Mouse (Mus musculus) lung, embryonic 14.5 days (tissue): ENCODE results near the gene Edar. TPM values are rescaled to one million over a fixed set of nuclear protein-coding genes. Genes with fewer than 3 reads are reported as not detected.

ENCODE experiments used
- ATAC-seq: fragments of 200-750 bp; cut with Nextera tagmentation; 2 replicates; pipeline ENCODE4 v1.8.0; 2017; ENCODE audit warnings: mild to moderate bottlenecking, moderate TSS enrichment, moderate library complexity; ENCODE audit not compliant: insufficient read depth
- DNase-seq: peaks from one replicate; pipeline ENCODE4 v3.0.0-alpha.2; 2015
- H3K27ac ChIP-seq: fragments of 300-500 bp; sonication (generic); 2 replicates; pipeline ENCODE4 v1.5.1; 2014; ENCODE audit warnings: low read depth, mild to moderate bottlenecking, moderate library complexity
- H3K27me3 ChIP-seq: fragments of 300-500 bp; sonication (generic); 2 replicates; pipeline ENCODE4 v1.6.1; 2014; ENCODE audit warnings: low read length, control low read depth; ENCODE audit not compliant: insufficient read depth
- H3K36me3 ChIP-seq: fragments of 300-500 bp; sonication (generic); 2 replicates; pipeline ENCODE4 v1.6.1; 2014; ENCODE audit warnings: control low read depth; ENCODE audit not compliant: insufficient read depth
- H3K4me1 ChIP-seq: fragments of 300-500 bp; sonication (generic); 2 replicates; pipeline ENCODE4 v1.6.1; 2014; ENCODE audit warnings: antibody characterized with exemption, control low read depth; ENCODE audit not compliant: insufficient read depth
- H3K4me2 ChIP-seq: fragments of 300-500 bp; sonication (generic); 2 replicates; pipeline ENCODE4 v1.6.1; 2014; ENCODE audit warnings: mild to moderate bottlenecking
- H3K4me3 ChIP-seq: fragments of 300-500 bp; sonication (generic); 2 replicates; pipeline ENCODE4 v1.5.1; 2014; ENCODE audit warnings: low read depth, low read length
- H3K9ac ChIP-seq: fragments of 300-500 bp; sonication (generic); 2 replicates; pipeline ENCODE4 v1.6.1; 2014
- H3K9me3 ChIP-seq: fragments of 300-500 bp; sonication (generic); 2 replicates; pipeline ENCODE4 v1.6.1; 2016; ENCODE audit warnings: low read depth, low read length, control low read depth
- CTCF ChIP-seq: IDR thresholded peaks from 2 replicates; pipeline ENCODE4 v1.5.1; 2016; ENCODE audit warnings: antibody characterized with exemption, low read depth
- WGBS: fragments of 180-500 bp; shearing (Covaris S2); extraction: QIAGEN DNeasy Blood & Tissue Kit; methylation state at CpG from one replicate; pipeline ENCODE4 v1.1.7; 2014; 5-methylcytosine and 5-hydroxymethylcytosine counted together
- polyA plus RNA-seq: library from polyadenylated mRNA; unstranded; fragments of >200 nt; fragmentation: Nextera tagmentation; extraction: Ambion mirVana; gene quantifications from 2 replicates; pipeline ENCODE4 v1.2.1, GENCODE M21; 2014

The Edar gene
- polyA plus RNA-seq, 1 experiment from 2014 or later: 0.36 TPM

DNA sequence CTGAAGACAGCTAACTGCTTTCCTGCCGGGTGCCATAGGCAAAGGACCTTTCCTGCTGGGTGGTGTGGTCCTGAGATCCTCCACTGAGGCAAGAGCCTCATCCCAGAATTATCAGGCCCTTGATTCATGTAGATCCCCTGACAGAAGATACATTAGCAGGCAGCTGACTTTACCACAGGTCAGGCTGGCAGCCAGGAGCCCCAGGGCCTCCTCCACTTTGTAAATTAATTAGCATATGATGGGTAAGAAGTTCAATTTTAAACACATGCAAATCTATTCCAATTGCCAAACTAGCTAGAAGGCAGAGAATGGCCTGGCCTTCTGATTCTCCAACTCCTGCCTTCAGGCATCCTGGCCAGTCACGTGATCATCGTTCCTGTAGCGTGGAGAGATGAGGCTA, 56.2 kb downstream of the Edar start:
- 76% methylated on average over 4 of the region's 4 CpGs for WGBS
- DNase-seq: no peak

GRCm38 (mm10) chr10:58618501-58619216, 56.8 kb downstream of the Edar start:
- Histone ChIP-seq H3K4me3 (no peak overlapping the region), H3K36me3 (no peaks in the 10 kb centered on the region), H3K4me2 (no peak overlapping the region), H3K27me3 (no peaks in the 10 kb centered on the region), H3K27ac (no peak overlapping the region), H3K4me1 (no peaks in the 10 kb centered on the region), H3K9ac (no peak overlapping the region), H3K9me3 (no peaks in the 10 kb centered on the region)
- no peak for ATAC-seq
- whole genome bisulfite sequencing: 85% methylated on average over 17 of the region's 17 CpGs
- DNase-seq: no peak
- TF ChIP-seq CTCF: no peak

More for the DNA sequence above, 56.2 kb downstream of the Edar start:
- H3K27ac ChIP-seq: no peak overlapping the region
- no peaks in the 10 kb centered on the region for H3K27me3 ChIP-seq
- no peak for ATAC-seq
- no peaks in the 10 kb centered on the region for H3K36me3 ChIP-seq
- no peaks in the 10 kb centered on the region for H3K9me3 ChIP-seq
- H3K4me3 ChIP-seq: no peak overlapping the region
- H3K4me1 ChIP-seq: no peaks in the 10 kb centered on the region
- no peak overlapping the region for H3K9ac ChIP-seq
- no peak for TF ChIP-seq CTCF
- H3K4me2 ChIP-seq: no peak overlapping the region

- Histone ChIP-seq H3K4me3 (no peak overlapping the region), H3K9ac (no peak overlapping the region), H3K4me2 (no peak overlapping the region), H3K27me3 (no peaks in the 10 kb centered on the region), H3K4me1 (no peaks in the 10 kb centered on the region), H3K9me3 (no peaks in the 10 kb centered on the region), H3K36me3 (no peaks in the 10 kb centered on the region), H3K27ac (no peak overlapping the region)
- DNase-seq (no peak), ATAC-seq (no peak)
- no peak for TF ChIP-seq CTCF
- 72% methylated on average over 5 of the region's 5 CpGs for WGBS
These were observed 58.9 kb downstream of the Edar start for GRCm38 (mm10) chr10:58616565-58616964.

DNA sequence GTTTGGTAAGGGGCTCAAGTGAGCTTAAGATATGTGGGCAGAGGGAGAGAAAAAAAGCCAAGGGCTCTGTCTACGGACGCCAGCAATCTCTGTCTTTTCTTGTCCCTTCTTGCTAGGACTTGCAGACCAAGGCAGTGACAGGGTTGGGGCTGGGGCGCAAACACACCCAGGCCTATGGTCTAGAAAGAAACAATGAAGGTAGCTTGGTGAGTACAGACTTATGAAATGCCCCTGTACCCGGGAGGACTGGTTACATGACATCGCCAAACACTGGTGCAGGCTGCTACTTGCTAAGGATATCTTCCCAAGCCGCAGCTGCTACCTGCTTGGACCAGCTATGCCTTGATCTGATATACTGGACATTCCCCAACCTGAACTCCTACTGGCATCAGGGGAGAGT, 60.9 kb downstream of the Edar start:
- Histone ChIP-seq H3K4me2 (no peak overlapping the region), H3K4me1 (no peaks in the 10 kb centered on the region), H3K4me3 (no peak overlapping the region), H3K27me3 (no peaks in the 10 kb centered on the region), H3K27ac (no peak overlapping the region), H3K9me3 (no peaks in the 10 kb centered on the region), H3K36me3 (no peaks in the 10 kb centered on the region), H3K9ac (no peak overlapping the region)
- WGBS: 83% methylated on average over 6 of the region's 6 CpGs
- DNase-seq: no peak
- TF ChIP-seq CTCF: no peak
- ATAC-seq: no peak; the same call in 1 of the 2 replicates

- no peaks in the 10 kb centered on the region for H3K27me3 ChIP-seq
- H3K27ac ChIP-seq: no peak overlapping the region
- TF ChIP-seq CTCF: no peak
- no peak overlapping the region for H3K4me2 ChIP-seq
- no peaks in the 10 kb centered on the region for H3K9me3 ChIP-seq
- WGBS: 76% methylated on average over 7 of the region's 7 CpGs
- H3K9ac ChIP-seq: no peak overlapping the region
- no peaks in the 10 kb centered on the region for H3K36me3 ChIP-seq
- no peaks in the 10 kb centered on the region for H3K4me1 ChIP-seq
- no peak overlapping the region for H3K4me3 ChIP-seq
- DNase-seq (no peak), ATAC-seq (no peak)
These were observed 64.8 kb downstream of the Edar start for GRCm38 (mm10) chr10:58610484-58611261.

DNA sequence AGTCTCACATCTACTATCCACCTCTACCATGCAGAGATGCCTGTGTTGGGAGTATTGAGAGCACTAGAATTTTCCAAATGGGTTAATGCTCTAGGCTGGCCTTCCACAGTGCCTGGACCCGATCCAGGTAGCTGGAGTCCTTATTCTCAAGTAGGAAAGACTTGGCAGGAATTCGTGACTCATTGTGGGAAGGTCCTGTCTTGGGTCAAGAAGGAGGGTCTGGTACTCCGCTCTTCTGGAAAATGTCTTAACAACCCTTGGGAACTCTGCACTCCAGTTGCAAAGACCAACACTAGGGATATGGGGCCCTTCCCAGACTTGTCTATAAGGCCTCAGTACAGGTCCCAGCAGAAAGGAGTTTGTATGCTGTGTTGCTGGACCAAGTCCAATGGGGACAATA, 66.6 kb downstream of the Edar start:
- Histone ChIP-seq H3K4me3 (no peak overlapping the region), H3K9me3 (no peaks in the 10 kb centered on the region), H3K27ac (no peak overlapping the region), H3K36me3 (no peaks in the 10 kb centered on the region), H3K4me2 (no peak overlapping the region), H3K4me1 (no peaks in the 10 kb centered on the region), H3K27me3 (no peaks in the 10 kb centered on the region), H3K9ac (no peak overlapping the region)
- no peak for TF ChIP-seq CTCF
- DNase-seq (no peak), ATAC-seq (no peak)
- 66% methylated on average over 3 of the region's 3 CpGs for WGBS

DNA sequence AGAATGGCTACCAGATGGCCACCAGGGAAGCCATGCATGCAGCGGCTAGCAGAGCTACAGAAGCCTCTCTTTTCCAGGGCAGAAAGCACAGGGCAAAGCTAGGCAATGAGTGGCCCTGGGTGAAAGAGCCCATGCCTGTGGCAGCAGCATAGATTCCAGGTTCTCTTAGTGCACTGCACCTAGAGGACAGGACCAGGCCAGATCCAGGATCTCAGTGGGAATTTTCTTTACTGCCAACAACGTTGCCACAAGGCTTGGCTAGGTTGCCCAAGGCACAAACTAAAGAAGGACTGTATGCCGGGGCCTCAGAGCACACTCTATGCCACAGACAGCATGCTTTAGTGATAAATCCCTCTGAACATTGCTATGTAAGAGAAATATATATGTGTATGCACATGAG, 69.1 kb downstream of the Edar start:
- ATAC-seq (no peak), DNase-seq (no peak)
- Histone ChIP-seq H3K27me3 (no peaks in the 10 kb centered on the region), H3K9me3 (no peaks in the 10 kb centered on the region), H3K9ac (no peak overlapping the region), H3K36me3 (no peaks in the 10 kb centered on the region), H3K4me3 (no peak overlapping the region), H3K27ac (no peak overlapping the region), H3K4me1 (no peaks in the 10 kb centered on the region), H3K4me2 (no peak overlapping the region)
- 76% methylated on average over 3 of the region's 3 CpGs for WGBS
- no peak for TF ChIP-seq CTCF
